Mouse (Mus musculus) embryonic facial prominence, embryonic 13.5 days (tissue): ENCODE results near the gene Srsf12. TPM values are rescaled to one million over a fixed set of nuclear protein-coding genes. Genes with fewer than 3 reads are reported as not detected.

Experiments used
- ATAC-seq: fragments of 200-750 bp; cut with Nextera tagmentation; 2 replicates; pipeline ENCODE4 v1.8.0; 2017; ENCODE audit warnings: low read depth; ENCODE audit not compliant: insufficient number of reproducible peaks, insufficient read depth, low FRiP score, low TSS enrichment
- H3K27ac ChIP-seq: fragments of 300-500 bp; sonication (generic); 2 replicates; pipeline ENCODE4 v1.5.1; 2015; ENCODE audit warnings: moderate library complexity, mild to moderate bottlenecking, inconsistent platforms
- H3K27me3 ChIP-seq: fragments of 300-500 bp; sonication (generic); 2 replicates; pipeline ENCODE4 v1.6.1; 2015; ENCODE audit warnings: mild to moderate bottlenecking, inconsistent platforms
- H3K36me3 ChIP-seq: fragments of 300-500 bp; sonication (generic); 2 replicates; pipeline ENCODE4 v1.6.1; 2015; ENCODE audit warnings: mild to moderate bottlenecking, inconsistent platforms
- H3K4me1 ChIP-seq: fragments of 300-500 bp; sonication (generic); 2 replicates; pipeline ENCODE4 v1.6.1; 2015; ENCODE audit warnings: inconsistent platforms
- H3K4me2 ChIP-seq: fragments of 300-500 bp; sonication (generic); 2 replicates; pipeline ENCODE4 v1.6.1; 2015; ENCODE audit warnings: moderate library complexity, mild to moderate bottlenecking, inconsistent platforms
- H3K4me3 ChIP-seq: fragments of 300-500 bp; sonication (generic); 2 replicates; pipeline ENCODE4 v1.5.1; 2015; ENCODE audit warnings: mild to moderate bottlenecking, inconsistent platforms
- H3K9ac ChIP-seq: fragments of 300-500 bp; sonication (generic); 2 replicates; pipeline ENCODE4 v1.6.1; 2015; ENCODE audit warnings: mild to moderate bottlenecking, inconsistent platforms
- H3K9me3 ChIP-seq: fragments of 300-500 bp; sonication (generic); 2 replicates; pipeline ENCODE4 v1.6.1; 2016; ENCODE audit warnings: inconsistent platforms
- WGBS: fragments of 180-500 bp; shearing (Covaris S2); methylation state at CpG from one replicate; pipeline ENCODE4 v1.1.7; 2015; ENCODE audit warnings: mixed read lengths; 5-methylcytosine and 5-hydroxymethylcytosine counted together
- polyA plus RNA-seq: library from polyadenylated mRNA; unstranded; fragments of >200 nt; fragmentation: Nextera tagmentation; extraction: Ambion mirVana; gene quantifications from 2 replicates; pipeline ENCODE4 v1.2.1, GENCODE M21; 2015

Gene Srsf12
- polyA plus RNA-seq, 1 experiment from 2014 or later: 18.8 TPM

- no peaks in the 10 kb centered on the region for H3K36me3 ChIP-seq
- H3K27me3 ChIP-seq: no peaks in the 10 kb centered on the region
- 83% methylated on average over 4 of the region's 4 CpGs for WGBS
- no peak overlapping the region for H3K4me3 ChIP-seq
- H3K4me1 ChIP-seq: peaks cover 1% of the 10 kb centered on the region; the same call in 1 of the 2 replicates
- H3K4me2 ChIP-seq: no peak overlapping the region
- ATAC-seq: no peak
- H3K9ac ChIP-seq: no peak overlapping the region
- H3K27ac ChIP-seq: no peak overlapping the region
- H3K9me3 ChIP-seq: no peaks in the 10 kb centered on the region
Measured at GRCm38 (mm10) chr4:33254706-33255105, 45.9 kb downstream of the Srsf12 start.

- no peak for ATAC-seq
- Histone ChIP-seq H3K27ac (no peak overlapping the region), H3K4me3 (no peak overlapping the region), H3K9me3 (no peaks in the 10 kb centered on the region), H3K27me3 (no peaks in the 10 kb centered on the region), H3K4me1 (0 out of 2 replicates have a peak, but pooled peaks cover 3% of the 10 kb centered on the region), H3K36me3 (no peaks in the 10 kb centered on the region), H3K4me2 (no peak overlapping the region), H3K9ac (no peak overlapping the region)
- WGBS: 63% methylated on average over 11 of the region's 11 CpGs
Measured at GRCm38 (mm10) chr4:33257263-33257964, 48.6 kb downstream of the Srsf12 start.

- ATAC-seq: no peak
- H3K9ac ChIP-seq: no peak overlapping the region
- H3K27ac ChIP-seq: no peak overlapping the region
- H3K4me3 ChIP-seq: no peak overlapping the region
- H3K4me2 ChIP-seq: no peak overlapping the region
- no peaks in the 10 kb centered on the region for H3K9me3 ChIP-seq
- 0 out of 2 replicates have a peak, but pooled peaks cover 3% of the 10 kb centered on the region for H3K4me1 ChIP-seq
- no peaks in the 10 kb centered on the region for H3K36me3 ChIP-seq
- no peaks in the 10 kb centered on the region for H3K27me3 ChIP-seq
Measured at GRCm38 (mm10) chr4:33260311-33260710, 51.5 kb downstream of the Srsf12 start.

GRCm38 (mm10) chr4:33261311-33261753 is 52.5 kb downstream of the Srsf12 start:
- Histone ChIP-seq H3K4me3 (no peak overlapping the region), H3K9me3 (no peaks in the 10 kb centered on the region), H3K27me3 (no peaks in the 10 kb centered on the region), H3K4me1 (0 out of 2 replicates have a peak, but pooled peaks cover 3% of the 10 kb centered on the region), H3K36me3 (no peaks in the 10 kb centered on the region), H3K27ac (no peak overlapping the region), H3K9ac (no peak overlapping the region), H3K4me2 (no peak overlapping the region)
- 67% methylated on average over 7 of the region's 7 CpGs for WGBS
- no peak for ATAC-seq

GRCm38 (mm10) chr4:33262897-33263296 is 54.1 kb downstream of the Srsf12 start:
- Histone ChIP-seq H3K27ac (no peak overlapping the region), H3K36me3 (no peaks in the 10 kb centered on the region), H3K4me3 (no peak overlapping the region), H3K27me3 (no peaks in the 10 kb centered on the region), H3K4me2 (no peak overlapping the region), H3K9me3 (0 out of 2 replicates have a peak, but pooled peaks cover 2% of the 10 kb centered on the region), H3K9ac (no peak overlapping the region), H3K4me1 (0 out of 2 replicates have a peak, but pooled peaks cover 3% of the 10 kb centered on the region)
- no peak for ATAC-seq
- WGBS: 74% methylated on average over 1 of the region's 1 CpGs

- Histone ChIP-seq H3K36me3 (no peaks in the 10 kb centered on the region), H3K27ac (no peak overlapping the region), H3K4me1 (0 out of 2 replicates have a peak, but pooled peaks cover 3% of the 10 kb centered on the region), H3K9me3 (0 out of 2 replicates have a peak, but pooled peaks cover 2% of the 10 kb centered on the region), H3K4me2 (no peak overlapping the region), H3K9ac (no peak overlapping the region), H3K4me3 (no peak overlapping the region), H3K27me3 (no peaks in the 10 kb centered on the region)
- WGBS: 86% methylated on average over 11 of the region's 11 CpGs
- ATAC-seq: no peak
Measured at GRCm38 (mm10) chr4:33264979-33265726, 56.4 kb downstream of the Srsf12 start.

GRCm38 (mm10) chr4:33270386-33271314 is 61.9 kb downstream of the Srsf12 start:
- 0 out of 2 replicates have a peak, but pooled peaks cover 2% of the 10 kb centered on the region for H3K9me3 ChIP-seq

GRCm38 (mm10) chr4:33273437-33273836 is 64.6 kb downstream of the Srsf12 start:
- H3K27ac ChIP-seq: no peak overlapping the region
- H3K4me2 ChIP-seq: no peak overlapping the region
- H3K4me3 ChIP-seq: no peak overlapping the region
- H3K27me3 ChIP-seq: no peaks in the 10 kb centered on the region
- no peaks in the 10 kb centered on the region for H3K4me1 ChIP-seq
- H3K36me3 ChIP-seq: no peaks in the 10 kb centered on the region
- 57% methylated on average over 3 of the region's 3 CpGs for WGBS
- no peaks in the 10 kb centered on the region for H3K9me3 ChIP-seq
- ATAC-seq: no peak
- H3K9ac ChIP-seq: no peak overlapping the region

More at GRCm38 (mm10) chr4:33270386-33271314, 61.9 kb downstream of the Srsf12 start:
- H3K27me3 ChIP-seq: no peaks in the 10 kb centered on the region
- no peak overlapping the region for H3K27ac ChIP-seq
- no peaks in the 10 kb centered on the region for H3K36me3 ChIP-seq
- H3K9ac ChIP-seq: no peak overlapping the region
- H3K4me3 ChIP-seq: no peak overlapping the region
- no peak for ATAC-seq
- 84% methylated on average over 11 of the region's 11 CpGs for WGBS
- no peak overlapping the region for H3K4me2 ChIP-seq
- no peaks in the 10 kb centered on the region for H3K4me1 ChIP-seq

GRCm38 (mm10) chr4:33281891-33282685 is 73.3 kb downstream of the Srsf12 start:
- Histone ChIP-seq H3K4me3 (no peak overlapping the region), H3K4me1 (no peaks in the 10 kb centered on the region), H3K9ac (no peak overlapping the region), H3K9me3 (no peaks in the 10 kb centered on the region), H3K4me2 (no peak overlapping the region), H3K36me3 (no peaks in the 10 kb centered on the region), H3K27ac (no peak overlapping the region), H3K27me3 (no peaks in the 10 kb centered on the region)
- WGBS: 68% methylated on average over 3 of the region's 3 CpGs
- no peak for ATAC-seq
